ENCODE assay signal across 8 mouse cellular contexts in the genomic region with DNA sequence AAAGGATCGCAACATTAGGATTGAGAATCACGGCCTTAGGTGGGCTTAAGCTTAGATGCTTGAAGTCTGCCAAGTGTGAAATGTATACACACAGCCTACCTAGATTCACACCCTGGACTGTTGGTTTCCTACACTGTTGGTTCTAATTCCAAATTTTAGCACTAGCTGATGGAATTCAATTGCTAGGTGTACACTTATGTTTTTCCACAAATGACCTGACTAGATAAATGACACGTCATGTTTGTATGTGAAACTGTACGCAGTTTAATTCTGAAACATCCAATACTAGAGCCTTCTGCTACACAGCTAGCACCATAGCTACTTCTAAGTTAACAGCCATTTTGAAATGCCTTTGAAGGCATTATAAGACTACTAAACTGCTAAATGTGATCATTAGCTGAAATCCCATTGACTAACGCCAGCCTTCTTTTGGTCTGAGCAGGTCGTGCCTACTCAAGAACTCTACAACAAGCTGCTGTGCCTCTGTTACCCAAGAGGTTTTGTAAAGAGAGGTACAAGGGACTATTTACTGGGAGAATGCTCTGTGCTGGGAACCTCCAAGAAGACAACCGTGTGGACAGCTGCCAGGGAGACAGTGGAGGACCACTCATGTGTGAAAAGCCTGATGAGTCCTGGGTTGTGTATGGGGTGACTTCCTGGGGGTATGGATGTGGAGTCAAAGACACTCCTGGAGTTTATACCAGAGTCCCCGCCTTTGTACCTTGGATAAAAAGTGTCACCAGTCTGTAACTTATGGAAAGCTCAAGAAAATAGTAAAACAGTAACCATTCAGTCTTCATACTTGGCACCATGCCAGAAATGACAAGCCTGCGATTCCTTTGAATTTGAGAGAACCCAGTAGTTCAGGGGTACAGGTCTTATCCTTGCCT. TPM values are rescaled to one million over a fixed set of nuclear protein-coding genes. Genes with fewer than 3 reads are reported as not detected.
DNase-seq lines count a peak whose midpoint lies in the region; ATAC-seq and TF ChIP-seq lines count a peak whose summit lies in the region.

No protein-coding gene starts in this region.

- H3K27ac ChIP-seq in forebrain, embryonic 10.5 days: 0 out of 2 replicates have a peak overlapping the region, but pooled peaks have one; percentile 99
- H3K27ac ChIP-seq in forebrain, postnatal 0 days (ENCODE audit: low read depth, low read length): no peak overlapping the region
- H3K27ac ChIP-seq in hindbrain, embryonic 15.5 days (replicated peaks): peak overlapping the region; percentile 14; the same call in 1 of the 2 replicates
- peak overlapping the region; percentile 91 for H3K27ac ChIP-seq in liver, embryonic 13.5 days

- H3K4me2 ChIP-seq in forebrain, postnatal 0 days (ENCODE audit: low read depth): no peak overlapping the region
- peak overlapping the region; percentile 64 for H3K4me2 ChIP-seq in hindbrain, embryonic 15.5 days
- peak overlapping the region; percentile 81 for H3K4me2 ChIP-seq in liver, embryonic 13.5 days

- DNase-seq in forebrain, embryonic 10.5 days (ENCODE audit: extremely low spot score, low spot score): peak; percentile 22
- no peak for DNase-seq in forebrain, postnatal 0 days
- DNase-seq in 3T3-L1 (ENCODE audit: low read depth, low spot score) (peak; percentile 58), adipocyte (ENCODE audit: low spot score) (peak; percentile 44)
- no peak for DNase-seq in liver, embryonic 13.5 days
- DNase-seq in yolk sac, embryonic 10.5 days (ENCODE audit: low spot score): peak; percentile 42
- DNase-seq in layer of hippocampus, postnatal 36 days: no peak

- H3K27me3 ChIP-seq in forebrain, embryonic 10.5 days (ENCODE audit: poor library complexity, severe bottlenecking): no peaks in the 10 kb centered on the region
- no peaks in the 10 kb centered on the region for H3K27me3 ChIP-seq in forebrain, postnatal 0 days (ENCODE audit: insufficient read depth, low read length)
- no peaks in the 10 kb centered on the region for H3K27me3 ChIP-seq in hindbrain, embryonic 15.5 days
- H3K27me3 ChIP-seq in liver, embryonic 13.5 days: no peaks in the 10 kb centered on the region

- no peak for ATAC-seq in forebrain, postnatal 0 days
- no peak for ATAC-seq in hindbrain, embryonic 15.5 days (ENCODE audit: low FRiP score, low read depth)
- ATAC-seq in liver, embryonic 13.5 days (ENCODE audit: low read depth): 0 out of 2 replicates have a peak, but pooled peaks have one; percentile 1

- no peak overlapping the region for H3K9ac ChIP-seq in forebrain, postnatal 0 days
- no peak overlapping the region for H3K9ac ChIP-seq in hindbrain, embryonic 15.5 days
- peak overlapping the region; percentile 95 for H3K9ac ChIP-seq in liver, embryonic 13.5 days

- peaks cover 16% of the 10 kb centered on the region for H3K4me1 ChIP-seq in forebrain, embryonic 10.5 days
- H3K4me1 ChIP-seq in forebrain, postnatal 0 days (ENCODE audit: insufficient read depth): peaks cover 18% of the 10 kb centered on the region
- peaks cover 31% of the 10 kb centered on the region for H3K4me1 ChIP-seq in hindbrain, embryonic 15.5 days (replicated peaks)
- H3K4me1 ChIP-seq in liver, embryonic 13.5 days (replicated peaks): peaks cover 26% of the 10 kb centered on the region

- no peak for TF ChIP-seq CTCF in forebrain, postnatal 0 days (IDR thresholded peaks at IDR 0.05; ENCODE audit: low read depth)

- peaks cover 28% of the 10 kb centered on the region for H3K36me3 ChIP-seq in forebrain, embryonic 10.5 days (replicated peaks)
- H3K36me3 ChIP-seq in forebrain, postnatal 0 days (ENCODE audit: insufficient read depth): peaks cover 8% of the 10 kb centered on the region; the same call in 1 of the 2 replicates
- peaks cover 9% of the 10 kb centered on the region; the same call in 1 of the 2 replicates for H3K36me3 ChIP-seq in hindbrain, embryonic 15.5 days
- peaks cover 18% of the 10 kb centered on the region for H3K36me3 ChIP-seq in liver, embryonic 13.5 days

- H3K4me3 ChIP-seq in forebrain, embryonic 10.5 days: peak overlapping the region; percentile 79
- H3K4me3 ChIP-seq in forebrain, postnatal 0 days (ENCODE audit: low read depth, low read length): no peak overlapping the region
- 0 out of 2 replicates have a peak overlapping the region, but pooled peaks have one; percentile 1 for H3K4me3 ChIP-seq in hindbrain, embryonic 15.5 days
- peak overlapping the region; percentile 83 for H3K4me3 ChIP-seq in liver, embryonic 13.5 days (replicated peaks)

- WGBS in forebrain, embryonic 10.5 days: 55% methylated on average over 9 of the region's 9 CpGs
- 52% methylated on average over 9 of the region's 9 CpGs for WGBS in forebrain, postnatal 0 days
- WGBS in hindbrain, embryonic 15.5 days: 54% methylated on average over 9 of the region's 9 CpGs
- 38% methylated on average over 9 of the region's 9 CpGs for WGBS in liver, embryonic 13.5 days (ENCODE audit: insufficient replicate concordance)

- no peaks in the 10 kb centered on the region for H3K9me3 ChIP-seq in forebrain, embryonic 10.5 days
- H3K9me3 ChIP-seq in forebrain, postnatal 0 days (ENCODE audit: low read length): no peaks in the 10 kb centered on the region
- H3K9me3 ChIP-seq in hindbrain, embryonic 15.5 days: no peaks in the 10 kb centered on the region
- H3K9me3 ChIP-seq in liver, embryonic 13.5 days (replicated peaks): no peaks in the 10 kb centered on the region

RNA-seq across cellular contexts. Expression of a gene that starts 59.3 kb away (rescaled TPM):
- polyA plus RNA-seq in forebrain, embryonic 10.5 days (2016; fragmentation: Nextera tagmentation; extraction: Ambion mirVana): 0.63 and 1.00 TPM in 2 replicates
- total RNA-seq in forebrain, postnatal 0 days (2014; rRNA removed): 14.5 and 18.9 TPM in 2 replicates
- 14.9 and 17.7 TPM in 2 replicates for polyA plus RNA-seq in forebrain, postnatal 0 days (2015; fragmentation: Nextera tagmentation; extraction: Ambion mirVana)
- polyA plus RNA-seq in hindbrain, embryonic 15.5 days (2015; fragmentation: Nextera tagmentation; extraction: Ambion mirVana): 22.1 and 22.8 TPM in 2 replicates
- polyA plus RNA-seq in liver, embryonic 13.5 days (2015; fragmentation: Nextera tagmentation; extraction: Ambion mirVana): 0.35 and 0.39 TPM in 2 replicates
- 10 to 100 TPM; 10.1 to 12.2 TPM for total RNA-seq in layer of hippocampus, postnatal 36 days (2021)

Comparison
In these comparisons a context has a peak if more than half of its experiments do, and no peak if none do; other contexts are left out.
1. DNase-seq: peak in forebrain, embryonic 10.5 days (single experiment), 3T3-L1 (single experiment), adipocyte (single experiment) and yolk sac, embryonic 10.5 days (single experiment); none in forebrain, postnatal 0 days (single experiment), liver, embryonic 13.5 days (single experiment) and layer of hippocampus, postnatal 36 days (0 of 2).